Mouse (Mus musculus): Measurements from ENCODE around the gene Prss35.

The Prss35 gene

DNA sequence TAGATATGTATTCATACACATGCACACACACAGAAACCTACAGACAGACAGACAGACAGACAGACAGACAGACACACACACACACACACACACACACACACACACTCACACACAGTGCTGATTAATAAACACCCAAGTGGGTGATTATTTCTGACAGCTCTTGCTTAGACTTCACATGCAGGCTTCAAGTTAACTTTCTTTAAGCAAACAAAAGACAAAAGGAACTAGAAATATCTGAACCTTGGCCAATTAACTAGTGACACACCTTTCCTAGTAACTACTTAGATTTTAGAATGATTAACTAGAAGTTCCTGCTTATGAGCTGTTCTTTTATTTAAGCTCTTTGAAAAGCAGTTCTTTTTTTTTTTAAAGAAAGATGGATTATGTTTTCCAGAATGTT lies 9.1 kb upstream of the Prss35 start:
- DNase-seq (ENCODE audit: low spot score in 2 of 2) = no peak

DNA sequence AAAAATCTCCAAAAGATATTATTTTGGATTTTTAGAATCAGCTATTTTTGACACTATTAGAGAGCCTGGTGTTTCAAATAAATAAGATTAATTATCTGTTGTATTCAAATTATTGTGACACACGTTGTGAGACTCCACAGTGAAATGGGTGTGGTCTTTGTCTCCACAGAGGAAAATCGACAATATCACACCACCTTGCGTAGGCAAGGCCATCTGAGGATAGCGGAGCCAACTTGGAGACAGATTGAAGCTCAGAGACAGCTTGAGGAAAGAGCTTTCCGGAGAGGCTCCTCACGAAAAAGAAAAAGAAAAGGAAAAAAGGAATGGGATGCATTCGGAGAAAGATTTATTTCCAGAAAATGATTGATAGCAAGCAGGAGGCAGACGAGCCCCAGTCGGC lies 8.7 kb upstream of the Prss35 start:
- no peak for DNase-seq (ENCODE audit: low spot score in 2 of 2)

- no peak for DNase-seq (ENCODE audit: low spot score in 2 of 2)
Measured at GRCm38 (mm10) chr9:86736991-86737390, 6.5 kb upstream of the Prss35 start.

GRCm38 (mm10) chr9:86738067-86738466 lies 5.4 kb upstream of the Prss35 start:
- DNase-seq (ENCODE audit: low spot score in 2 of 2) = no peak

- no peak for DNase-seq (ENCODE audit: low spot score in 2 of 2)
Measured at GRCm38 (mm10) chr9:86738801-86739200, 4.6 kb upstream of the Prss35 start.

- DNase-seq (ENCODE audit: low spot score in 2 of 2) = no peak
Measured at GRCm38 (mm10) chr9:86739971-86740370, 3.5 kb upstream of the Prss35 start.

DNA sequence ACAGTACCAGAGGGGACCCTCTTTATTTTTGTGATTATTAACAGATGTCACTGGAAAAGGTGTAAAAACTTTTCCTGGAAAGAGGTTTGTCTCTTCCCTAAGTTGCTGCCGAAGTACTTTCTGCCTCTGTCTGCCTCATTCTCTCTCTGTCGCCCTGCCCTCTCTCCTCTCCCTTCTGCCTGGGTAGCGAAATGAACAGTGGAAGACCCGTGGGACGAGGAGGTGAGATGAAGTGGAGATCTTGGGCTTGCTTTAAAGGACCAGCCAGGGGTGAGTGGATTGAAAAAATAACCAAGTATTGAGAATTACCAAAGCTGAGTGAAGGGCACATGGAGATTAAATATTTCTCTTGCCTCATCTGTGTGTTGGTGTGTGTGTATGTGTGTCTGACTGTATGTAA lies 592 bp downstream of the Prss35 start:
- no peak for DNase-seq (ENCODE audit: low spot score in 2 of 2)

GRCm38 (mm10) chr9:86745926-86746581 lies 2.6 kb downstream of the Prss35 start:
- DNase-seq (ENCODE audit: low spot score in 2 of 2) = no peak

- no peak for DNase-seq (ENCODE audit: low spot score in 2 of 2)
Measured at GRCm38 (mm10) chr9:86762477-86763376, 19.3 kb downstream of the Prss35 start.

DNA sequence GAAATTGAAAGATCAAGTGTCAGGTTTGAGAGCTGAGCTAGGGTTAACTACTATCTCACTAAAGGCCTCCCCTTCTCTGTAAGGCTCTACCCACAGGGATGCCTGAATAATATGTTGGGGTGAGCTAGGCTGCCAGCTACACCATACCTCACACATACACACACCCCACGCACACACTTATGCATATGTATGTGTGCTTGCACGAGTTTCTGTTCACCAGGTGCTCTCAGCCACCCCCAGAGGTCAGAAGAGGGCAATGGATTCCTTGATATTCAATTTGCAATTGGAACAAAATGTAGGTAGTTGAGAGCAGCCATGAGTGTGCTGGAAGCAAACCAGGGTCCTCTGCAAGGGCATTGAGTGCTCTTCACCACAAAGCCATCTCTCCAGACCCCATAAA lies 20.6 kb downstream of the Prss35 start:
- DNase-seq (ENCODE audit: low spot score in 2 of 2) = no peak

DNA sequence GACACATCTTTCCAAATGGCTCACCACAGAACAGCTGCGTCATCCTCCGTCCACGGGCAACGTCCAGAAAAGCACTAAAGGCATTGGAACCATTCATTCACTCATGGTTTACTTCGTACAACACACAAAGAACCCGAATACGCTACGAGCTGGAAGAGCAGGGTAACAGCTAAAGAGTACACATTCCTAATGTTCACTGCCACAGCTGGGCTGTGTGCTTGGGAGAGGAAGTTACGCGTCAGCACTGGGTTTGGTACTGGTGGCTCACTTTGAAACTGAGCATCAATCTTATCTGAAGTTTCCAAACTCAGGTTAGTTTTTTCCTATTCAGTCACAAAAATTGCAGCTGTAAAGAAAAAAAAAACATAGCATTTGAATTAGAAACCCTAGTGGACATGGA lies 23.5 kb downstream of the Prss35 start:
- no peak for DNase-seq (ENCODE audit: low spot score in 2 of 2)

- DNase-seq (ENCODE audit: low spot score in 2 of 2) = no peak
Measured at GRCm38 (mm10) chr9:86772897-86773296, 29.4 kb downstream of the Prss35 start.

DNA sequence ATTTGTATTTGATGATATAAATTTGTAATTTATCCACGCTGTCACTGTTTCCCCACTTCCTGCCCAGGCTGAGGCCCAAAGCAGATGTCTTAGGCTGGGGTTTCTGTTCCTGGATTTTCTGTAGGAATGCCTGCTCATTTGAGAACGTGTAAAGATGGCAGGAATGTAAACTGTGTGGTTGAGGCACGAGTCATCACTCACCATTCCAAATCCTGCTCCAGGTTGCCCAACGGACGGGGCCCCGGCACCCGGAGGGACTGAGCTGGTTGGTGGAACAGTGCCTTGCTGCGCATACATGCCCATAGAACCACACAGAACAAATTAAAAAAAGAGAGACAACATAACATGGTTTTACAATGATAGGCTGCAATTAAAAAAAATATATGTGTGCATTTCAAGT lies 30.5 kb downstream of the Prss35 start:
- no peak for DNase-seq (ENCODE audit: low spot score in 2 of 2)

GRCm38 (mm10) chr9:86775374-86775773 lies 31.9 kb downstream of the Prss35 start:
- no peak for DNase-seq (ENCODE audit: low spot score in 2 of 2)

DNA sequence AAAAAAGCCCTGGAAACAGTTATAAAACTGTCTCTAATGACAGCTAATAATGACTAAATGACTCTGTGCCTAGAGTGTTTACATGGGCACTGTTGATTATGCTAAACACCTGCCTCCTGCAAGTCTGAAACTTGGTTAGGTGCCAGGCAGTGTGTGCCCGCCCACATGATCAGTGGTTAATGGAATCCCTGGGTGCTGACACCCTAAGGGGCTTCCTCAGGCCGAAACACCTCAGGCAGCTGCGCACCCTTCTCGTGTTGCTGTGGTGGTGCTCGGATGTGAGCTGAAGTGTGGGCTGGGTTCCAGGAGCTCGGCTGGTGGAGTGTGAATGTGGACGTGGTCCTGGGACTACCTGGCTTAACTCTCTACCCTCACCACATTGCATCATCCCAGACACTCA lies 33.9 kb downstream of the Prss35 start:
- DNase-seq (ENCODE audit: low spot score in 2 of 2) = no peak

DNA sequence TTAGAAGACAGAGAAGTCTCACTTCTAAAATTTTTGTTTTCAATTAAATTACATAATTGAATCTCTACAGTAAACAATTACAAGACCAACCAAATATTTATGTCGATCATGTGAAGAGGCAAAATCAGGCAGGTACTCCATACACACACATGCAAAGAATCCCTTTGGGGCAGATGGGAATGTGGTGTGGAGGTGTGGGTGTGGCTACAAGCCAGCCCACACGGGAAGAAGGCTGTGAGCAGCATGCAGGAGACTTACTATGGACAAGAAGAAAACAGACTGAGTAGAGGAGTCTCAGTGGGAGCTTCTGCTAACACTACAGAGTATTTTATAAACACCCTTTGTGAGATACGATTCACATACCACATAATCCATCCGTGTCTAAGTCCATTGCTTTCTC lies 34.8 kb downstream of the Prss35 start:
- DNase-seq (ENCODE audit: low spot score in 2 of 2) = no peak

DNA sequence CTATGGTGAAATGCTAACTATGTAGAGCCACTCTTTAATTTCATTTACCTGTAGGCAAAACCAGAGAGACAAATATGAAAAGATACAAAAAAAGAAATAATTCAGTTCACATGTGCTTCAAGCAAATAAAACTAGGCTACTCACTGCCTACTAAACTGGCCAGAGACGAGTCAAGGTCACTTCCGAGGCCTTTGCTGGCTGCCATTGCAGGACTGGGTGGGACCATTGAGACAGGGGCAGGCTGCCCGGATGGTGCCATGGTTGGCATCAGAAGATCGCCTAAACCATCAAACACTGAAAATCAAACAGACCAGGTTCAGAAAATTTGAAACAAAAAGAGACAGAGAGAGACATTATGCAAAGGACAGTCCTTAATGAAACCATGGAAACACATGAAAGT lies 38.0 kb downstream of the Prss35 start:
- no peak for DNase-seq (ENCODE audit: low spot score in 2 of 2)

- no peak for DNase-seq (ENCODE audit: low spot score in 2 of 2)
Measured at GRCm38 (mm10) chr9:86782836-86783235, 39.4 kb downstream of the Prss35 start.

DNA sequence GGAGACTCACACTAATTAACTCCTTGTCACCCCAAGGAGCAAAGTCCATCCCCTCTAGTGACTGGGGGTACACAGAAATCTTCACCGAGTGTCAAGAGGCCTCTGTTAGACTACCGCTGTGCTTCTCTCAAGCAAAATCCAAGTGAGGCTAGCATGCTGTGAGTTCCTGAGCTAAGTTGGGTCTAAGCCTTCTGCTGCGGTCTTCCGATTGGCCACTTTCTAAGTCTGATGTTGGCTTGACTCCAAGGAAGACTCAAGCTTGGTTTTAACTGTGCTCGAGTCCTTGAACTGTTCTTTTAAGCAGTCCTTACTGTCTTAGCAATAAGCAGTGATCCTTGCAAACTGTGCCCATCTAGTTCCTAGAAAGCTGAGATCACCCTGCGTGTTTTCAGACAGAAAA lies 45.7 kb downstream of the Prss35 start:
- DNase-seq (ENCODE audit: low spot score in 2 of 2) = no peak

- DNase-seq (ENCODE audit: low spot score in 2 of 2) = no peak
Measured at GRCm38 (mm10) chr9:86791927-86792326, 48.5 kb downstream of the Prss35 start.

DNA sequence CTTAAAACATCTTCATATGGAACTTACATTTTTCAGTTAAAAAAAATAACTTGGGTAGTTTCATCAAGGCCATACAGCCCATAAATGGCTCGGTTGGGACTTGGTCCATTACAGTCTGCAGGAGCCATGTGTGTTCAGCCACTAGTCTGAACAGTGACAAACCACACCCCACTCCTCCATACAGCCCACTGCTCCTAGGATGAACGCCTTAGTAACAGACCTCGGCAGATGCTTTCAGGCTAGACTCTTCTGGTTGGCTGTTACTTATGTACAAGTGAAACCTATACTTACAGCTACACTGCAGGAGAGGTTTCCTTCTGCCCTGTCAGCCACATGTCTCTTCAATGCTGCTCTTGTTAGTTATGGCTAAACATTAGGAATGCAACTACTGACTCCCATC lies 51.8 kb downstream of the Prss35 start:
- no peak for DNase-seq (ENCODE audit: low spot score in 2 of 2)

- DNase-seq (ENCODE audit: low spot score in 2 of 2) = no peak
Measured at GRCm38 (mm10) chr9:86797553-86797952, 54.1 kb downstream of the Prss35 start.

DNA sequence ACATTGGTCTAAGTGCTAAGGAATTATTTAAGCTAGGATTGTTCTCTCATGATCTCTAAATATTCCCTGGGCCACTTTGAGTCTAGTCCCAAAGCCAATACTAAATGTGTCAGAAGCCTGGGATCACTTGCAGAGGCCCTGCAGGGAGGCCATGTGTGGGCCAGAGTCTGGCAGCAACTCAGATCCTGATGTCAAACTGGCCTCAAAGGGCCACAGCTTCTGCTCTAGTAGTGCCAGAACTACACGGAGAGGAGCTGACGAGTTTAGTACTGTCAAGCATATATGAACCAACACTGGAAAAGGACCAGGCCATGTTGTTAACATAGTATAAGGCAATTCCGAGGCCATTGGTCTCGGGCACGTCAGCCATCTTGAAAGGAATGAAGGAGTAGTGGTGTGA lies 54.7 kb downstream of the Prss35 start:
- no peak for DNase-seq (ENCODE audit: low spot score in 2 of 2)
